Mouse (Mus musculus) cortical plate, adult 2 months (tissue): ENCODE results near the gene Vav1.

ENCODE experiments used
- CTCF ChIP-seq: fragments of 200-500 bp; IDR thresholded peaks from 2 replicates; pipeline ENCODE4 v1.5.1; 2011; ENCODE audit warnings: mild to moderate bottlenecking, control low read depth, low read length; ENCODE audit not compliant: insufficient read depth; ENCODE audit errors: extremely low read depth
- POLR2A ChIP-seq: fragments of 200-500 bp; IDR thresholded peaks from 2 replicates; pipeline ENCODE4 v1.6.1; 2011; ENCODE audit warnings: mild to moderate bottlenecking, low read length, control low read depth; ENCODE audit not compliant: insufficient read depth; ENCODE audit errors: extremely low read depth

DNA sequence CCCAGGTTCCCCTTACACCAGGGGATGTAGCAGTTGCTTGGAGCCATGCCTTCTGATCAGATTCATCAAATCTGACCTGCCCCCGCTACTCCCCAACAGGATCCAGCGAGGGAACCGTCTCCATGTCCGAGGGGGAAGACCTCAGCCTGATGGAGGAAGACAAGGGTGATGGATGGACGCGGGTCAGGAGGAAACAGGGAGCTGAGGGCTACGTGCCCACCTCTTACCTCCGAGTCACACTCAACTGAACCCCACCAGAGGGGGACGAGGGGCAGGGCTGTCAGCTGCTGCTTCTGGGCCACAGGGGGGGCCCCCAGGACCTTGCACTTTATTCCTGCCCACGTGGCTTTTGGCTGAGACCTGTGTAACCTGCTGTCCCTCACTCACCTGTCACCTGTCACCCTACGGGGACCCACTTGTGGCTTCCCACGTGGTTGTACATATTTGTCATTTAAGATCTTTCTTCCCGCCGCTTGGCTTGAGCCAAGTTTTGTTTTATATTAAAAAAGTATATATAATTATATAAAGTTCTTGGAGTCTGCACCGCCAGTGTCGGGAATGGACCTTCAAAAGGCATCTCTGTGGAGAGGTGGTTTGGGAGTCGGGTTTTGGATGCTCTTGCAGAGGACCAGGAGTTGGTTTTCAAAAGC lies 15.9 kb upstream of the Vav1 start:
- TF ChIP-seq POLR2A: no peak
- no peak for TF ChIP-seq CTCF
